ENCODE assay signal across 12 mouse cellular contexts in the genomic region with DNA sequence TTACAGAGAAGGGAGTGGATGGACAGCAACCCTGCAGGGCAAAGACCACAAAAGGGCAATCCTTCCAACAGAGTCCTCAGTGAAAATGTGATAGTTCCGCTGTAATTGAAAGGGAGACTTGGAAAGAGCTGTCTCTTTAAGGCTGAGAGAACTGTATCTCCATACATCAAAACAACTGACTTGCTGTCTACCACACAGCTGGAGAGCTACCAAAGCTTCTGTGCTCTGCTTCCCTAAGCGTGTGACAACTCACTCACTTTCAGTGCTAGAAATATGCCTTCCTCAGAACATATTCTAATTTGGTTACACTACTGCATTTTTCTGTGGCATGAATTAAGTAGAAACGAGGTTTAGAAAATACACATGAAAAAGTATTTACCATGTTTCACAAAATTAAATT. TPM values are rescaled to one million over a fixed set of nuclear protein-coding genes. Genes with fewer than 3 reads are reported as not detected.
A peak's percentile ranks its signal among the peaks of the same experiment; 100 is the strongest.
DNase-seq lines count a peak whose midpoint lies in the region; ATAC-seq and TF ChIP-seq lines count a peak whose summit lies in the region.
"Had no signal": no experiment of that assay in that cellular context is flagged by ENCODE, and none has a peak within 500 bp of the region (broad histone marks: within the 10 kb centered on the region; RNA-seq: fewer than 3 reads in every experiment).

No protein-coding gene starts in this region.

- no peaks in the 10 kb centered on the region for H3K36me3 ChIP-seq in hindbrain, embryonic 11.5 days (ENCODE audit: control insufficient read depth, insufficient read depth, low read length)
- H3K36me3 ChIP-seq in hindbrain, embryonic 10.5 days = peaks cover 11% of the 10 kb centered on the region
- H3K36me3 ChIP-seq in midbrain, embryonic 14.5 days (ENCODE audit: control insufficient read depth, insufficient read depth, low read length) = 0 out of 2 replicates have a peak, but pooled peaks cover 4% of the 10 kb centered on the region
- no peaks in the 10 kb centered on the region for H3K36me3 ChIP-seq in midbrain, embryonic 11.5 days (ENCODE audit: control insufficient read depth, insufficient read depth, low read length)
- H3K36me3 ChIP-seq in embryonic facial prominence, embryonic 15.5 days = no peaks in the 10 kb centered on the region; the same call in 1 of the 2 replicates
- H3K36me3 ChIP-seq in midbrain, postnatal 0 days (ENCODE audit: insufficient read depth, low read length) = 0 out of 2 replicates have a peak, but pooled peaks cover 4% of the 10 kb centered on the region
- H3K36me3 ChIP-seq: liver, embryonic 15.5 days had no signal

- no peak overlapping the region for H3K4me3 ChIP-seq in hindbrain, embryonic 11.5 days (ENCODE audit: low read depth, low read length)
- H3K4me3 ChIP-seq in hindbrain, embryonic 10.5 days = no peak overlapping the region
- H3K4me3 ChIP-seq in midbrain, embryonic 14.5 days (replicated peaks; ENCODE audit: low read depth, low read length) = no peak overlapping the region
- H3K4me3 ChIP-seq in midbrain, embryonic 11.5 days (ENCODE audit: low read depth, low read length) = no peak overlapping the region
- H3K4me3 ChIP-seq in embryonic facial prominence, embryonic 15.5 days (replicated peaks) = no peak overlapping the region
- H3K4me3 ChIP-seq in midbrain, postnatal 0 days (ENCODE audit: low read depth, low read length) = no peak overlapping the region
- H3K4me3 ChIP-seq: heart, adult 2 months; liver, embryonic 15.5 days had no signal

- WGBS in hindbrain, embryonic 11.5 days = 37% methylated on average over 3 of the region's 3 CpGs
- WGBS in hindbrain, embryonic 10.5 days = 48% methylated on average over 3 of the region's 3 CpGs
- WGBS in midbrain, embryonic 14.5 days = 53% methylated on average over 3 of the region's 3 CpGs
- 61% methylated on average over 3 of the region's 3 CpGs for WGBS in midbrain, embryonic 11.5 days
- WGBS in embryonic facial prominence, embryonic 15.5 days = 40% methylated on average over 3 of the region's 3 CpGs
- 38% methylated on average over 3 of the region's 3 CpGs for WGBS in midbrain, postnatal 0 days

- TF ChIP-seq CTCF in midbrain, postnatal 0 days (IDR thresholded peaks at IDR 0.05) = no peak

- no peak for DNase-seq in hindbrain, embryonic 11.5 days (ENCODE audit: low spot score)
- DNase-seq in hindbrain, embryonic 10.5 days (ENCODE audit: low spot score) = no peak
- peak; percentile 14 for DNase-seq in midbrain, embryonic 14.5 days
- DNase-seq in midbrain, embryonic 11.5 days (ENCODE audit: low spot score, missing footprints) = no peak
- DNase-seq in midbrain, postnatal 0 days (ENCODE audit: low spot score) = peak; percentile 62
- DNase-seq in ovary, postnatal 14 days (ENCODE audit: low spot score) = no peak
- DNase-seq: adrenal gland, postnatal 10 days; cerebellum, adult 9-11 months; heart, adult 2 months had no signal

- no peak for ATAC-seq in hindbrain, embryonic 11.5 days (ENCODE audit: low FRiP score)
- ATAC-seq in midbrain, embryonic 14.5 days (ENCODE audit: low FRiP score, low TSS enrichment) = no peak
- ATAC-seq in midbrain, embryonic 11.5 days (ENCODE audit: low FRiP score) = no peak
- ATAC-seq in embryonic facial prominence, embryonic 15.5 days (ENCODE audit: insufficient number of reproducible peaks, low FRiP score, low TSS enrichment, low read depth) = no peak
- ATAC-seq in midbrain, postnatal 0 days (ENCODE audit: low FRiP score) = no peak
- ATAC-seq in megakaryocyte, adult 5-6 weeks (ENCODE audit: poor library complexity, severe bottlenecking) = no peak

- no peaks in the 10 kb centered on the region for H3K27me3 ChIP-seq in hindbrain, embryonic 11.5 days (ENCODE audit: control insufficient read depth, insufficient read depth, low read length)
- no peaks in the 10 kb centered on the region for H3K27me3 ChIP-seq in hindbrain, embryonic 10.5 days (ENCODE audit: insufficient read depth, poor library complexity, severe bottlenecking)
- no peaks in the 10 kb centered on the region for H3K27me3 ChIP-seq in midbrain, embryonic 14.5 days (ENCODE audit: control insufficient read depth, insufficient read depth, low read length)
- H3K27me3 ChIP-seq in midbrain, embryonic 11.5 days (ENCODE audit: control insufficient read depth, insufficient read depth, low read length) = no peaks in the 10 kb centered on the region
- no peaks in the 10 kb centered on the region for H3K27me3 ChIP-seq in embryonic facial prominence, embryonic 15.5 days
- H3K27me3 ChIP-seq in midbrain, postnatal 0 days (ENCODE audit: insufficient read depth, low read length) = no peaks in the 10 kb centered on the region
- H3K27me3 ChIP-seq: liver, embryonic 15.5 days had no signal

- H3K9ac ChIP-seq in hindbrain, embryonic 11.5 days (ENCODE audit: low read depth, low read length) = no peak overlapping the region
- no peak overlapping the region for H3K9ac ChIP-seq in midbrain, embryonic 14.5 days (replicated peaks; ENCODE audit: low read length)
- H3K9ac ChIP-seq in midbrain, embryonic 11.5 days (ENCODE audit: low read length) = no peak overlapping the region
- H3K9ac ChIP-seq in embryonic facial prominence, embryonic 15.5 days = no peak overlapping the region
- H3K9ac ChIP-seq in midbrain, postnatal 0 days (replicated peaks; ENCODE audit: low read length, poor library complexity, severe bottlenecking) = no peak overlapping the region
- H3K9ac ChIP-seq: liver, embryonic 15.5 days had no signal

- H3K9me3 ChIP-seq in hindbrain, embryonic 11.5 days (ENCODE audit: control insufficient read depth, low read length) = no peaks in the 10 kb centered on the region
- H3K9me3 ChIP-seq in hindbrain, embryonic 10.5 days = no peaks in the 10 kb centered on the region
- no peaks in the 10 kb centered on the region for H3K9me3 ChIP-seq in midbrain, embryonic 14.5 days (ENCODE audit: control insufficient read depth, low read length)
- no peaks in the 10 kb centered on the region for H3K9me3 ChIP-seq in midbrain, embryonic 11.5 days (ENCODE audit: control insufficient read depth, low read length)
- H3K9me3 ChIP-seq in embryonic facial prominence, embryonic 15.5 days (replicated peaks) = no peaks in the 10 kb centered on the region
- no peaks in the 10 kb centered on the region for H3K9me3 ChIP-seq in midbrain, postnatal 0 days (ENCODE audit: low read length)
- H3K9me3 ChIP-seq: liver, embryonic 15.5 days had no signal

- H3K4me2 ChIP-seq in hindbrain, embryonic 11.5 days (replicated peaks; ENCODE audit: low read depth, low read length) = no peak overlapping the region
- no peak overlapping the region for H3K4me2 ChIP-seq in midbrain, embryonic 14.5 days (ENCODE audit: low read length)
- no peak overlapping the region for H3K4me2 ChIP-seq in midbrain, embryonic 11.5 days
- no peak overlapping the region for H3K4me2 ChIP-seq in embryonic facial prominence, embryonic 15.5 days (replicated peaks)
- no peak overlapping the region for H3K4me2 ChIP-seq in midbrain, postnatal 0 days (ENCODE audit: low read depth, low read length, poor library complexity, severe bottlenecking)
- H3K4me2 ChIP-seq: liver, embryonic 15.5 days had no signal

- H3K27ac ChIP-seq in hindbrain, embryonic 11.5 days (ENCODE audit: low read depth, low read length) = peak overlapping the region; percentile 56
- no peak overlapping the region for H3K27ac ChIP-seq in hindbrain, embryonic 10.5 days
- 0 out of 2 replicates have a peak overlapping the region, but pooled peaks have one; percentile 10 for H3K27ac ChIP-seq in midbrain, embryonic 14.5 days (replicated peaks; ENCODE audit: low read depth, low read length)
- no peak overlapping the region for H3K27ac ChIP-seq in midbrain, embryonic 11.5 days (ENCODE audit: low read depth, low read length)
- peak overlapping the region; percentile 70 for H3K27ac ChIP-seq in embryonic facial prominence, embryonic 15.5 days (replicated peaks)
- no peak overlapping the region for H3K27ac ChIP-seq in midbrain, postnatal 0 days (ENCODE audit: low read depth, low read length)
- H3K27ac ChIP-seq: heart, adult 2 months; liver, embryonic 15.5 days had no signal

- 0 out of 2 replicates have a peak, but pooled peaks cover 2% of the 10 kb centered on the region for H3K4me1 ChIP-seq in hindbrain, embryonic 11.5 days (replicated peaks; ENCODE audit: control insufficient read depth, insufficient read depth, low read length)
- H3K4me1 ChIP-seq in hindbrain, embryonic 10.5 days (replicated peaks) = peaks cover 34% of the 10 kb centered on the region
- 0 out of 2 replicates have a peak, but pooled peaks cover 4% of the 10 kb centered on the region for H3K4me1 ChIP-seq in midbrain, embryonic 14.5 days (ENCODE audit: control insufficient read depth, insufficient read depth, low read length)
- no peaks in the 10 kb centered on the region for H3K4me1 ChIP-seq in midbrain, embryonic 11.5 days (ENCODE audit: control insufficient read depth, insufficient read depth, low read length)
- peaks cover 13% of the 10 kb centered on the region for H3K4me1 ChIP-seq in embryonic facial prominence, embryonic 15.5 days
- no peaks in the 10 kb centered on the region for H3K4me1 ChIP-seq in midbrain, postnatal 0 days (ENCODE audit: insufficient read depth, low read length)

RNA-seq across cellular contexts. Expression of gene Angptl1, which starts 25.9 kb away (rescaled TPM):
- 5.1 and 6.9 TPM in 2 replicates for polyA plus RNA-seq in hindbrain, embryonic 11.5 days (2014; fragmentation: Nextera tagmentation; extraction: Ambion mirVana)
- 2.2 and 2.4 TPM in 2 replicates for polyA plus RNA-seq in hindbrain, embryonic 10.5 days (2016; fragmentation: Nextera tagmentation; extraction: Ambion mirVana)
- 0.80 and 1.1 TPM in 2 replicates for polyA plus RNA-seq in midbrain, embryonic 14.5 days (2014; fragmentation: Nextera tagmentation; extraction: Ambion mirVana)
- 1.4 and 1.6 TPM in 2 replicates for polyA plus RNA-seq in midbrain, embryonic 11.5 days (2014; fragmentation: Nextera tagmentation; extraction: Ambion mirVana)
- polyA plus RNA-seq in embryonic facial prominence, embryonic 15.5 days (2015; fragmentation: Nextera tagmentation; extraction: Ambion mirVana) = 65.3 and 75.8 TPM in 2 replicates
- 0.47 TPM in 1 of 2 replicates, not detected in the other for total RNA-seq in midbrain, postnatal 0 days (2014; rRNA removed)
- 0.25 and 0.27 TPM in 2 replicates for polyA plus RNA-seq in midbrain, postnatal 0 days (2015; fragmentation: Nextera tagmentation; extraction: Ambion mirVana)
- total RNA-seq in megakaryocyte, adult 5-6 weeks (2015) = not detected in 2 replicates
- 0.15 and 0.61 TPM in 2 replicates for total RNA-seq in megakaryocyte, adult 5-6 weeks (2017)

Comparison
In these comparisons a context has a peak if more than half of its experiments do, and no peak if none do; other contexts are left out.
1. DNase-seq: peak in midbrain, embryonic 14.5 days (single experiment) and midbrain, postnatal 0 days (single experiment); none in hindbrain, embryonic 11.5 days (single experiment), hindbrain, embryonic 10.5 days (single experiment), midbrain, embryonic 11.5 days (single experiment) and ovary, postnatal 14 days (single experiment).
2. H3K27ac ChIP-seq: peak in hindbrain, embryonic 11.5 days (single experiment), midbrain, embryonic 14.5 days (single experiment) and embryonic facial prominence, embryonic 15.5 days (single experiment); none in hindbrain, embryonic 10.5 days (single experiment), midbrain, embryonic 11.5 days (single experiment) and midbrain, postnatal 0 days (single experiment).